Mouse (Mus musculus) stomach, embryonic 16.5 days (tissue): ENCODE measurements around the gene Taar7b. TPM values are rescaled to one million over a fixed set of nuclear protein-coding genes. Genes with fewer than 3 reads are reported as not detected.

ENCODE experiments used
- ATAC-seq: fragments of 200-750 bp; cut with Nextera tagmentation; 2 replicates; pipeline ENCODE4 v1.8.0; 2017; ENCODE audit warnings: moderate number of reproducible peaks, moderate TSS enrichment; ENCODE audit not compliant: insufficient read depth, low FRiP score
- H3K27ac ChIP-seq: fragments of 300-500 bp; sonication (generic); 2 replicates; pipeline ENCODE4 v1.5.1; 2014; ENCODE audit warnings: low read length
- H3K27me3 ChIP-seq: fragments of 300-500 bp; sonication (generic); 2 replicates; pipeline ENCODE4 v1.6.1; 2014; ENCODE audit warnings: low read length, control low read depth, mixed read lengths; ENCODE audit not compliant: control insufficient read depth, insufficient read depth
- H3K36me3 ChIP-seq: fragments of 300-500 bp; sonication (generic); 2 replicates; pipeline ENCODE4 v1.6.1; 2014; ENCODE audit warnings: low read length; ENCODE audit not compliant: control insufficient read depth, insufficient read depth
- H3K4me1 ChIP-seq: fragments of 300-500 bp; sonication (generic); 2 replicates; pipeline ENCODE4 v1.6.1; 2014; ENCODE audit warnings: low read length, control low read depth, mixed read lengths; ENCODE audit not compliant: control insufficient read depth, insufficient read depth
- H3K4me2 ChIP-seq: fragments of 300-500 bp; sonication (generic); 2 replicates; pipeline ENCODE4 v1.6.1; 2014; ENCODE audit warnings: low read depth, low read length, mixed read lengths
- H3K4me3 ChIP-seq: fragments of 300-500 bp; sonication (generic); replicated peaks from 2 replicates; pipeline ENCODE4 v1.5.1; 2014; ENCODE audit warnings: mild to moderate bottlenecking, low read length
- H3K9ac ChIP-seq: fragments of 300-500 bp; sonication (generic); 2 replicates; pipeline ENCODE4 v1.6.1; 2014; ENCODE audit warnings: low read length
- H3K9me3 ChIP-seq: fragments of 300-500 bp; sonication (generic); replicated peaks from 2 replicates; pipeline ENCODE4 v1.6.1; 2016; ENCODE audit warnings: low read length, control low read depth; ENCODE audit not compliant: control insufficient read depth
- WGBS: fragments of 180-500 bp; shearing (Covaris S2); extraction: QIAGEN DNeasy Blood & Tissue Kit; methylation state at CpG from one replicate; pipeline ENCODE4 v1.1.7; 2014; 5-methylcytosine and 5-hydroxymethylcytosine counted together
- polyA plus RNA-seq: library from polyadenylated mRNA; unstranded; fragments of >200 nt; fragmentation: Nextera tagmentation; extraction: Ambion mirVana; gene quantifications from 2 replicates; pipeline ENCODE4 v1.2.1, GENCODE M21; 2015

The Taar7b gene
- not detected in 2 replicates for polyA plus RNA-seq

DNA sequence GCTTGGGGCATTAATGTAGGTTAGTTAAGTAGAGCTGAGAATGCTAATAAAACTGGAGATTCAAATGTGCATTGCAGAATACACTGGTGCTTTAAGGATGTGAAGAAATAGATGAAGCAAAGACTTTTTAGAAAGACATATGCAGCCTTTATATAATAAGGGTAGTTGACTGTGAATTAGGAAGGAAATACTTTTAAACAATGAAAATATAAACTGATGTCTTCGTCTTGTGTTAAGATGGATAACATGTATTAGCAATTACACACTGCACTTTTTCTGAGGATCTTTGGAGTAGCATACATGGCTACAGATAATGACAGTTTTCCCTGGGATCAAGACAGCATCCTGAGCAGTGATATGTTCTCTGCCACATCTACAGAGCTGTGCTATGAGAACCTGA is at the start of gene Taar7b:
TSS of gene Taar7b (plus strand) at position 301 of the 400 bp plus-strand sequence.
- ATAC-seq: no peak
- H3K9ac ChIP-seq: no peak within 1 kb of the TSS
- no peaks in the 10 kb centered on the region for H3K9me3 ChIP-seq
- H3K4me3 ChIP-seq: no peak within 1 kb of the TSS
- H3K36me3 ChIP-seq: no peaks in the 10 kb centered on the region
- WGBS: 57% methylated on average over 1 of the region's 1 CpGs
- H3K4me2 ChIP-seq: no peak within 1 kb of the TSS
- no peaks in the 10 kb centered on the region for H3K27me3 ChIP-seq
- H3K27ac ChIP-seq: no peak within 1 kb of the TSS
- H3K4me1 ChIP-seq: no peaks in the 10 kb centered on the region

- whole genome bisulfite sequencing: 76% methylated on average over 6 of the region's 6 CpGs
- Histone ChIP-seq H3K9ac (no peak overlapping the region), H3K36me3 (no peaks in the 10 kb centered on the region), H3K4me2 (no peak overlapping the region), H3K9me3 (no peaks in the 10 kb centered on the region), H3K4me1 (no peaks in the 10 kb centered on the region), H3K27ac (no peak overlapping the region), H3K27me3 (no peaks in the 10 kb centered on the region), H3K4me3 (no peak overlapping the region)
- ATAC-seq: no peak
These were observed 48.0 kb upstream of the Taar7b start for GRCm38 (mm10) chr10:23951714-23952113.

DNA sequence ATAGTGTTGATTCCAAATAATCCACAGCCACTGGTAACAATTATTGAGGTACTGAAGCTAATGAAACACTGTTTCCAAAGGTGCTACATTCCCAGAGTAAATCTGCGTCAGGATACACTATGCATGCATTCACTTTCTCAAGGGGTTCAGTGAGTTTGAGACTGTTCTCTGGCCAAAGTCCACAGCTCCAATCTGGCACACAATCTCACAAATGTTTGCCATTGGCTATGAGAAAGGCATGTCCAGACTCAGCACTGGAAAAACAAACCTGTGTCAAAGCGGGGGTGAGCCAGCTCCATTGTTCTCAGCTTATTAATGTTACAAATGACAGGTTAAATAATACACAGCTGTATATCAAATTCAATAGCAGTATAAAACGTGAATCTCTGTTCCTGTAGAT is 40.7 kb upstream of the Taar7b start:
- Histone ChIP-seq H3K4me3 (no peak overlapping the region), H3K9me3 (no peaks in the 10 kb centered on the region), H3K27me3 (no peaks in the 10 kb centered on the region), H3K4me1 (no peaks in the 10 kb centered on the region), H3K9ac (no peak overlapping the region), H3K27ac (no peak overlapping the region), H3K36me3 (no peaks in the 10 kb centered on the region), H3K4me2 (no peak overlapping the region)
- WGBS: 40% methylated on average over 3 of the region's 3 CpGs
- ATAC-seq: peak; percentile 76; the same call in 1 of the 2 replicates

DNA sequence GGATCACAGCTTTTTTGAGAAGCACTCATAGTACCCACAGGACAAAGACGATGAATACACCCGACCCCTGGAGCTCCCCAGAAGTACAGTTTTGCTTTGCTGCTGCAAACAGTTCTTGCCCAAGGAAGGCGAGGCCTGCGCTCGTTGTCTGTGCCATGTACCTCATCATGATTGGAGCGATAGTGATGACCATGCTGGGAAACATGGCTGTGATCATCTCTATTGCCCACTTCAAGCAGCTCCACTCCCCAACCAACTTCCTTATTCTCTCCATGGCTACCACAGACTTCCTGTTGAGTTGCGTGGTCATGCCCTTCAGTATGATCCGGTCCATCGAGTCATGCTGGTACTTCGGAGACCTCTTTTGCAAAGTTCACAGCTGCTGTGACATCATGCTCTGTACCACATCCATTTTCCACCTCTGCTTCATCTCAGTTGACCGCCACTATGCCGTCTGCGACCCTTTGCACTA is 39.3 kb upstream of the Taar7b start, which contains the start of gene Taar4:
TSS of gene Taar4 (plus strand) at position 51 of the 472 bp plus-strand sequence.
- Histone ChIP-seq H3K4me2 (no peak within 1 kb of the TSS), H3K4me1 (no peaks in the 10 kb centered on the region), H3K4me3 (no peak within 1 kb of the TSS), H3K27ac (no peak within 1 kb of the TSS), H3K27me3 (no peaks in the 10 kb centered on the region), H3K9me3 (no peaks in the 10 kb centered on the region), H3K9ac (no peak within 1 kb of the TSS), H3K36me3 (no peaks in the 10 kb centered on the region)
- ATAC-seq: no peak
- WGBS: 94% methylated on average over 13 of the region's 13 CpGs

- Histone ChIP-seq H3K4me2 (no peak overlapping the region), H3K9ac (no peak overlapping the region), H3K27ac (no peak overlapping the region), H3K9me3 (no peaks in the 10 kb centered on the region), H3K36me3 (no peaks in the 10 kb centered on the region), H3K4me3 (no peak overlapping the region), H3K27me3 (no peaks in the 10 kb centered on the region), H3K4me1 (no peaks in the 10 kb centered on the region)
- 48% methylated on average over 3 of the region's 3 CpGs for WGBS
- no peak for ATAC-seq
These were observed 36.3 kb upstream of the Taar7b start for GRCm38 (mm10) chr10:23963444-23963843.

- H3K9me3 ChIP-seq: no peaks in the 10 kb centered on the region
- ATAC-seq: no peak
- H3K4me2 ChIP-seq: no peak overlapping the region
- H3K9ac ChIP-seq: no peak overlapping the region
- H3K27me3 ChIP-seq: no peaks in the 10 kb centered on the region
- H3K36me3 ChIP-seq: no peaks in the 10 kb centered on the region
- no peaks in the 10 kb centered on the region for H3K4me1 ChIP-seq
- H3K27ac ChIP-seq: no peak overlapping the region
- 79% methylated on average over 6 of the region's 6 CpGs for WGBS
- H3K4me3 ChIP-seq: no peak overlapping the region
These were observed 34.7 kb upstream of the Taar7b start for GRCm38 (mm10) chr10:23964921-23965610.

DNA sequence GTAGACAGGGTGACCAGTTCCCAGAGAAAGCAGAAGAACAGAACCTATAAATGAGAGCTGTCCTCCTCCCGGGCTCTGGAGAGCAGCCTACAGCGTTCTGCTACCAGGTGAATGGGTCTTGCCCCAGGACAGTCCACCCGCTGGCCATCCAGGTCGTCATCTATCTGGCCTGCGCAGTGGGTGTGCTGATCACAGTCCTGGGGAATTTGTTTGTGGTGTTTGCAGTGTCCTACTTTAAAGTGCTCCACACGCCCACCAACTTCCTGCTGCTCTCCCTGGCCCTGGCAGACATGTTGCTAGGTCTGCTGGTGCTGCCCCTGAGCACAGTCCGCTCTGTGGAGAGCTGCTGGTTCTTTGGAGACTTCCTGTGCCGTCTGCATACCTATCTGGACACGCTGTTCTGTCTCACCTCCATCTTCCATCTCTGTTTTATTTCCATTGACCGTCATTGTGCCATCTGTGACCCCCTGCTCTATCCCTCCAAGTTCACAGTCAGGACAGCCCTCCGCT is 29.0 kb upstream of the Taar7b start, which contains the start of gene Taar5:
TSS of gene Taar5 (plus strand) at position 51 of the 510 bp plus-strand sequence.
- no peak within 1 kb of the TSS for H3K4me3 ChIP-seq
- no peak within 1 kb of the TSS for H3K27ac ChIP-seq
- H3K9me3 ChIP-seq: no peaks in the 10 kb centered on the region
- 84% methylated on average over 11 of the region's 11 CpGs for WGBS
- no peak within 1 kb of the TSS for H3K4me2 ChIP-seq
- H3K4me1 ChIP-seq: no peaks in the 10 kb centered on the region
- H3K9ac ChIP-seq: no peak within 1 kb of the TSS
- no peaks in the 10 kb centered on the region for H3K27me3 ChIP-seq
- ATAC-seq: no peak
- H3K36me3 ChIP-seq: no peaks in the 10 kb centered on the region

DNA sequence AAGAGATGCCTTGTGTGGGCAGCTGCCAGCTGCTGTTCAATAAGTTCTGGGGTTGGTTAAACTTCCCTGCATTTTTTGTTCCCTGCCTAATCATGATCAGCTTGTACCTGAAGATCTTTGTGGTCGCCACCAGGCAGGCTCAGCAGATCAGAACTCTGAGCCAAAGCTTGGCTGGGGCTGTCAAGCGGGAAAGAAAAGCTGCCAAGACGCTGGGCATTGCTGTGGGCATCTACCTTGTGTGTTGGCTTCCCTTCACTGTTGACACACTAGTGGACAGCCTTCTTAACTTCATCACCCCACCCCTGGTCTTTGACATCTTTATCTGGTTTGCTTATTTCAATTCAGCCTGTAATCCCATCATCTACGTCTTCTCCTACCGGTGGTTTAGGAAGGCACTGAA is 28.5 kb upstream of the Taar7b start:
- Histone ChIP-seq H3K9me3 (no peaks in the 10 kb centered on the region), H3K4me3 (no peak overlapping the region), H3K36me3 (no peaks in the 10 kb centered on the region), H3K9ac (no peak overlapping the region), H3K4me2 (no peak overlapping the region), H3K27me3 (no peaks in the 10 kb centered on the region), H3K4me1 (no peaks in the 10 kb centered on the region), H3K27ac (no peak overlapping the region)
- ATAC-seq: no peak
- 76% methylated on average over 5 of the region's 5 CpGs for WGBS

- no peak overlapping the region for H3K4me3 ChIP-seq
- no peak for ATAC-seq
- no peak overlapping the region for H3K27ac ChIP-seq
- H3K9ac ChIP-seq: no peak overlapping the region
- WGBS: 48% methylated on average over 4 of the region's 4 CpGs
- H3K9me3 ChIP-seq: no peaks in the 10 kb centered on the region
- H3K4me1 ChIP-seq: no peaks in the 10 kb centered on the region
- H3K36me3 ChIP-seq: no peaks in the 10 kb centered on the region
- H3K4me2 ChIP-seq: no peak overlapping the region
- no peaks in the 10 kb centered on the region for H3K27me3 ChIP-seq
These were observed 21.8 kb upstream of the Taar7b start for GRCm38 (mm10) chr10:23977958-23978357.
